Mouse (Mus musculus) embryonic fibroblast, embryonic 13.5 days (primary cell): ENCODE results near the gene Mypop.

Source experiments
- CTCF ChIP-seq: IDR thresholded peaks from 2 replicates; pipeline ENCODE4 v1.5.1; 2011; ENCODE audit warnings: mild to moderate bottlenecking, control low read depth, low read length, moderate library complexity, borderline replicate concordance; ENCODE audit not compliant: insufficient read depth
- POLR2A ChIP-seq: IDR thresholded peaks from 2 replicates; pipeline ENCODE4 v1.6.1; 2011; ENCODE audit warnings: low read depth, mild to moderate bottlenecking, control low read depth, low read length, moderate library complexity

DNA sequence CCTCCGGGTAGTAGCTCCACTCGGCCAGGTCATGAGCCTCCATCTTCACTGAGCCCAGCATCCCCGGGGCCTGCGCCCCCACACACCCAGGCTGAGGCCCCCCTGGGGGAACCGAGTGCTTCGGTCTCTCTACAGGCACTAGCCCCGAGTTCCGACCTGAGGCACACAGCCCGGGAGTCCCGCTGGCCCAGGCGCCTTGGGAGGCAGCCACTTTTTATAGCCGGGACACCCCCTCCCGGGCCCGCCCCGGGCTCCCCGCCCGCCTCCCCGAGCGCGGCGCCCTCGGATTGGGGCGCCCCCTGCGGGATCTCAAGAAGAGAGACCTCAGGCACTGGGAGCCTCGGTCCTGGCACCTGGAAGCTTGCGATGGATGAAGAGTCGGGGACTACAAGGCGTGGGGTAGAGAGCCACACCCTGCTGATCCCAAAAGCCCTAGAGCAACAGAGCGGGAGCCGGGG, 32.3 kb downstream of the Mypop start, which contains the start of gene Foxa3:
- TF ChIP-seq CTCF (no peak), POLR2A (no peak)
